Mouse (Mus musculus): ENCODE results near the gene St14.

The St14 gene

DNA sequence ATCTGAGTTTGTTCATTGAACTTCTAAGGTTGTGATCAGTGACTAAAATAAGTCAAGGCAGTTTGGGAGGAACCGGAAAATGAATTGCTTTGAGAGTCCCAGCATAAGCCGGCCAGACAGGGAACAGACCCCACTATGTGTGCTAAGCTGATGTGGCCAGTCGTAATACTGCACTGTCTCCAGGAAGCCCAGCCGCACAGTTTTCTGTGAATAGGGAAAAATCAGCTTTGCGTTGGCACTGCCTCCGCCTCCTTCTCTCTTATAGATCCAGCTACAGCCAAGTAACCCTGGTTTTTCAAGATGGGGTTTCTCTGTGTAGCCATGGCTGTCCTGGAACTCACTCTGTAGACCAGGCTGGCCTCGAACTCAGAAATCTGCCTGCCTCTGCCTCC, 44.9 kb downstream of the St14 start:
- in situ Hi-C loops (cut with MboI, MseI) = loop anchor here (5.0 to 10.0 kb wide), 4 partner anchors 134 to 1422 kb away; no protein-coding TSS in a partner anchor

DNA sequence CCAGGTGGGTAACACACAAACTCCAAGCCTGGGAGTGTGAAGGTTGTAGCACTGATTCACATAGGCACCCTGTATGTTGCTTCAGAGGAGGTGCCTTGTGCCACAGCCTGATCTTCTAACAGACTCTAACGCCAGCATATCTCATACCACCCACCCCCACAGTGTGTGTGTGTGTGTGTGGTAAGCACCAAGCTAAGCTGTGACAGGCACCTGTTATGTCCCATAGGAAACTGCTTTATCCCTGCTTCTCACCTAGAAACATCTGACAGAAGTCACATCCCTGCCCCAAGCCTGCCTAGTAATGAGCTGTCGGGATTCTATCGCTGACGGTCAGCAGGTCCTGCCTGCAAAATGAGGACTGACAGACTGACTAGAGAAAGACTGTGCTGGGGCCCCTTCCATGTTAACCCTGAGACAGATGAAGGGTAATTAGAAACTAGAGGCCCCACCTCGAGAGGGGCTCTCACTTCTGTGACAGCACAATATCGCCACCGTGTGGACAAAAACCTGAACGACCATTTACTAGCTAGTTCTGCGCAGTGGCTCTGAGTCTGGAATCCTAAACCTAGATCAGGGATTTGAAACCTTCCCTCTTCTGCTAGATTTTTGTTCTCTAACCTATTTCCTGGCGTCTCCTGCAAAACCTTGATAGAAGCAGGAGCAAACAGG, 45.4 kb downstream of the St14 start:
- in situ Hi-C loops (cut with MboI, MseI) = loop anchor here (5.0 to 10.0 kb wide), 4 partner anchors 134 to 1421 kb away; no protein-coding TSS in a partner anchor

DNA sequence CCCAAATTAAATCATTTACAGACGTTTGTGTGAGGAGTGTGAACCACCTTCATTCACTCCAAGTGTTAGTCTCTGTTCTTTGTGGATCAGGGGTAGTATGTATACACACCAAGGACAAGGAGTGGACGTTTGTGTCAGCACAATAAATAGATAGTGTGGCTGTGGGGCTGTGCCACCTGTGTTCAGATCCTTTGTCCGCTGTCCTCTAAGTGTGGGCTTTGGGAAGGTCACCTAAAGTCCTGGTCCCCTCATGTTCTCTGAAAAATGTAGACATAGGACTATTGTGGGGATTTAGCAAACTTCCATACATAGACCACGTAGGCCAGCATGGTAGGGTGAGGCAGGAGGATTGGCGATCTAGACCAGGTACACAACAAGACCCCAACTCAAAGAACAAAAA, 46.1 kb downstream of the St14 start:
- in situ Hi-C loops (cut with MboI, MseI) = loop anchor here (5.0 to 10.0 kb wide), 4 partner anchors 133 to 1421 kb away; no protein-coding TSS in a partner anchor

DNA sequence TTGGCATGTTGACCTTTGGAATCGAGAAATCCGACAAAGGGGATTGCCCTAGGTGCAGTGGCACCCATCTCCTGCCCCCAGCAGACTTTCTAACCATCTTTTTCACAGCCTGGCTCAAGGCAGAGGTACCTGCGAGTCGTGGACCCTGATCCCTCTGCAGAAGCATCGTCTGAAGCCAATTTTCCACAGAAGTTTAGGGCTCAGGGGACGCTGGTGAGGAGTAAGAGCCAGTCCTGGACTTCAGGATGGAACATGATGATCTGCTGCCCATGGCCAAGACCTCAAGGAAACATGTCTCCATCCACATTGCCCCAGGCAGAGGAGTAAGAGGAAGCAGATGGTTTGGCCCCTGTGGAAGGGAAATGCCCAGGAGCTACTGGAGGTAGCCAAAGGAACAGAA, 48.9 kb downstream of the St14 start:
- in situ Hi-C loops (cut with MboI, MseI) = loop anchor here in 1 of 2 experiments (5.0 to 10.0 kb wide), 3 partner anchors 600 to 1418 kb away; no protein-coding TSS in a partner anchor

DNA sequence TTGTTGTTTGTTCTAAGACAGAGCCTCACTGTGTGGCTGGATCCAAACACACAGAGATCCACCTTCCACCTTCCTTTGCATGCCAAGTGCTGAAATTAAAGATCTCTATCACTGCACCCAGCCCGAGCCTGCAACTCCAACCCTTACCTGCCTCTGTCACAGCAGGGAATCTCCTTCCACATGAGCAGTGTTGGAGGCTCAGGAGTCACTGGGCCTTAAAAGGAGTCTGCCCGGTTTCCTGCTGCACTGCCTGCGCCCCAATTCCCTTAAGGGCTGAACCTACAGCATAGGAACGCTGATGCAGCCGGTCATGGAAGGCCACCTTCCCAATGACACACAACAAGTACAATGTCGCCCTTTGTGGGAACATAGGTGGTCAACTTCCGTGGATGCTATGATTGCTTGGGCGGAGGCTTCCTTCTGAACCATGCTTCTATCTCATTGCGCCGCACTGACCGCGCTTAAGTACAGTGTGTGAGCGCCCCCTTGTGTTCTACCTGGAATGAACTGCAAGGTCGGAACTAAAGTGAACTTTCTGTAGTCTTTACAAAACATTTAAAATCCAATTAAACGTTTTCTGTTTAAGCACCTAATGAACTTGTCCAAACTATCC, 49.5 kb downstream of the St14 start:
- in situ Hi-C loops (cut with MboI, MseI) = loop anchor here in 1 of 2 experiments (5.0 to 10.0 kb wide), 3 partner anchors 600 to 1417 kb away; no protein-coding TSS in a partner anchor

DNA sequence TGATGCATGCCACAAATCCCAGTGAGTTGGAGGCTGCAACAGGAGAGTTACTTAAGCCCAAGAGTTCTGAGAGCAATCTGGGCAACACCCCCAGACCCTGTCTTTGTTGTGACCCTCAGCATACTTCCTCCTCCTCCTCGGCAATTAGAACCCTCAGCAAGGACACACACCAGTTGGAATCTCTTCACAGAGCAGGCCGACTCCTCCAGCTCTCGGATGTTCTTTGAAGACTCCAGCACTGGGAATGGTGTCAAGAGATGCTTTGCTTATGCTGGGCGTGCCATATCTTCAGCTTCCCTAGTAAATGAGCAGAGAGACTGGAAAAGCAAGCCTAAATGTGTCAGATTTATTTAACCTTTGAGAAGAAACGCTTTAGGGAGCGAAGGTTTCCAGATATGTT, 50.9 kb downstream of the St14 start:
- in situ Hi-C loops (cut with MboI, MseI) = loop anchor here in 1 of 2 experiments (5.0 to 10.0 kb wide), 3 partner anchors 598 to 1416 kb away; no protein-coding TSS in a partner anchor

DNA sequence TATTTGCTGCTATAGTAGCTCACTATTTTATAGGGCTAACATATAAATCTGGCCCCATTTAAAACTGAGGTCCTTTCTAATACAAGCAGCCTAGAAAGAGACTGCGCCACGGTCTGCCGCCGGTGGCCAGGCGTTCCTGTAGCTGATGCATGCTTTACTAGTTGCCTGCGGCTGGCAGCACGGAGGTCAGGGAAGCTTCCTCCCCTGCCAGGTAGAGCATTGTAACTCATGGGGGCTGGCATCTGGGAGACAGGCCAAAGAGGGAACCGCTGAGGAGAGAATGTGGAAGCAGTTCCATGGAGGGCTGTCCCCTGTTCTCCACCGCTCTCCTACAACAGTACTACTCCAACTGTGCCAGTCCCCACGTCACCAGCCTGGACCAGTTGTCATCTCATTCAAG, 56.8 kb downstream of the St14 start:
- in situ Hi-C loops (cut with MboI, MseI) = no loop called here

DNA sequence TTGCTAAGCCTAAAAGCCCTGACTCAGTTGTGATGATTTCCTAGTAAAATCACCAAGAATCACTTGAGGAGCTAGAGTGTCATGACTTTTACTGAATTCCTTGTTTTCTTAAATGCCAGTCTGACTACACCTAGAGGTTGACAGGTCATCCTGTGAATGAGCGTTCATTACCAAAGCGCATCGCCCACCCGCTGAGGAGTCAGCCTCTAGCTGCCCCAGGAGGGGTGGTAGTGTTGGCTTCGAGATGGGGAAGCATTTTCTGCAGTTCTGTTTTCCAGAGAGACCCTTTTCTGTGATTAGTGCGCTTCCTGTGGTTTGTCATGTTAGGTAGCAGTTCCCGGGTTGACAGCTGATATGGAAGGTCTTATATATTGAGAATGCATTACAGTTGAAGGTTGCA, 57.9 kb downstream of the St14 start:
- in situ Hi-C loops (cut with MboI, MseI) = no loop called here

DNA sequence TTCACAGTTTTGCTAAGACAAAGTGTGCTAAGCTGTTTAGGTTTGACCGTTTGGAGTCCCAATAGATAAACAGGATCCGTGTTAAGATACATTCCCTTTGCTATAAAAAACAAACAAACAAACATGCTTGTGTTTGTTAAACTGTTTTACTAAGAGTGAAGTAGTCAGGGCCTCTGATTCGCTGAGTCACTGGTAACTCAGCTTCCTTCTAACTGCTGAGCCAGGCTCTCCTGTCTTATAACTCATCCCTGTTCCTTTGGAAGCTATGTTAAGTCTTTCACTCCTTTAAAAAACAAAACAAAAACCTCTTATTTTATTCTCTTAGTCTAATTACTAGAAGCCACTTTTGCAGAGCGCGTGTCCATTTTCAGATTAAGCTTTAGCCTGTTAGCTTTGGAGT, 59.4 kb downstream of the St14 start:
- in situ Hi-C loops (cut with MboI, MseI) = no loop called here

DNA sequence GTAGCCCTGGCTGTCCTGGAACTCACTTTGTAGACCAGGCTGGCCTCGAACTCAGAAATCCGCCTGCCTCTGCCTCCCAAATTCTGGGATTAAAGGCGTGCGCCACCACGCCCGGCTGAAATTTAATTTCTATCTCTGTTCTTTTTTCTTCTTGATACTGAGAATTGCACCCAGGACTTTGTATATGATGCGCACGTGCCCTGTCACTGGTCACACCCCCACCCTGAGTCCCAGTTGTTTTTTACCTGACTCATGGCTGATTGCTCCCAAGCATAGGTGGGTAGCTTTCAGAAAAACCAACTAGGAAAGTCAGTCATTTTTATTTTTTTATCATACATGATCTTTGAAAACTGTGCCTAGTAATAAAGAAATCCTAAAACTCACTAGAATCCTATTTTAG, 60.9 kb downstream of the St14 start:
- in situ Hi-C loops (cut with MboI, MseI) = no loop called here

DNA sequence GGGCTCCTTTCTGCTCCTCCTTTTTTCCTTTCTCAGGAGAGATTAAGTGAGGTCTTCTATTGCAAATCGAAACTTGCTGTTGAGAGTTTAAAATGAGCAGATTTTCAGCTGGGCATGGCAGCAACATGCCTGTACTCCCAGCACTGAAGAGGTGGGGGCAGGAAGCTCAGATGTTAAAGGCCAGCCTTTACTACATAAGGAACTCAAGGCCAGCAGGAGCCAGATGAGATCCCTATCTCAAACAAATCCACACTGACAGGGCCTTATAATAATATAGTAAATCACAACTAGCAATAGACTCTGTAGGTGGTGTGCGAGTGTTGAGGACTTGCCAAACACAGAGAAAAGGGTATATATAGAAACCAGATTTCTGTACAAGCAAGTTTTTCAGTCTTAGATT, 72.9 kb downstream of the St14 start:
- in situ Hi-C loops (cut with MboI, MseI) = loop anchor here in 1 of 2 experiments (10.0 kb wide), 1 partner anchor 784 kb away; no protein-coding TSS in a partner anchor

DNA sequence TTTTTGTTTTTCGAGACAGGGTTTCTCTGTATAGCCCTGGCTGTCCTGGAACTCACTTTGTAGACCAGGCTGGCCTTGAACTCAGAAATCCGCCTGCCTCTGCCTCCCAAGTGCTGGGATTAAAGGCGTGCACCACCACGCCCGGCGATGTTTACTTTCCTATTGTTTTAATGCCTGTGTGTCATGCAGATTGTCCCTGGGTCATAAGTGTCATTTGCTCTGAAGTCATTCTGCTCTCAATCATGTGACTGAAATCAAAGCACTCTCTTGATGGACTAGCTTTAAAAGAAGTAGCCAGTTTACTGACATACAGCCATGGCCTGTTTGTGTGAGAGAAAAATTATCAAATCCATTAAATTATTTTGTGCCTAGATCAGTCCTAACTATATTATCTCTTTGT, 80.1 kb downstream of the St14 start:
- in situ Hi-C loops (cut with MboI, MseI) = loop anchor here in 1 of 2 experiments (10.0 kb wide), 1 partner anchor 777 kb away; no protein-coding TSS in a partner anchor

DNA sequence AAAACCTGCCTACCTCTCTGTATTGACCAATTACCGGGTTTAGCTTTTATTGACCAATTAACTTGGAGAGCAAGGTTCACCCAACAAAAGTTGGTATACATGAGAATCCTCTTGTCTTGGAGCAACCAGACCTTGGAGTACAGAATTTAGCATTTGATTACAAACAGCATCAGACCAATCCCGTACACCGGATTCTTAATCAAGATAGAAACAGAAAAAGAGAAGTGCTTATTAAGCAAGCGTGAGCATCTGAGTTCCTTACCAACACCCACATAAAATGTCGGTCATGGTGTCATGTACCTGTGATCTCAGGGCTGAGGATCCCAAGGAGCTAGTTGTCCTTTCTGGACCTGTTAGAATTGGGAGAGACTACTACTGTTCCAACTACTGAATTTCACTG, 81.4 kb downstream of the St14 start:
- in situ Hi-C loops (cut with MboI, MseI) = loop anchor here in 1 of 2 experiments (10.0 kb wide), 1 partner anchor 775 kb away; no protein-coding TSS in a partner anchor
